Mouse (Mus musculus) heart, embryonic 15.5 days (tissue): ENCODE results near the gene Trpm3. TPM values are rescaled to one million over a fixed set of nuclear protein-coding genes. Genes with fewer than 3 reads are reported as not detected.

Experiments used
- ATAC-seq: fragments of 200-750 bp; cut with Nextera tagmentation; replicated peaks from 2 replicates; pipeline ENCODE4 v1.8.0; 2017; ENCODE audit warnings: low read depth, moderate TSS enrichment; ENCODE audit not compliant: insufficient number of reproducible peaks, insufficient read depth, low FRiP score
- H3K27ac ChIP-seq: fragments of 300-500 bp; sonication (generic); 2 replicates; pipeline ENCODE4 v1.5.1; 2015; ENCODE audit warnings: mild to moderate bottlenecking, inconsistent platforms
- H3K27me3 ChIP-seq: fragments of 300-500 bp; sonication (generic); 2 replicates; pipeline ENCODE4 v1.6.1; 2015; ENCODE audit warnings: inconsistent platforms
- H3K36me3 ChIP-seq: fragments of 300-500 bp; sonication (generic); 2 replicates; pipeline ENCODE4 v1.6.1; 2015; ENCODE audit warnings: mild to moderate bottlenecking, inconsistent platforms
- H3K4me1 ChIP-seq: fragments of 300-500 bp; sonication (generic); replicated peaks from 2 replicates; pipeline ENCODE4 v1.6.1; 2015; ENCODE audit warnings: inconsistent platforms
- H3K4me2 ChIP-seq: fragments of 300-500 bp; sonication (generic); 2 replicates; pipeline ENCODE4 v1.6.1; 2015; ENCODE audit warnings: inconsistent platforms, mild to moderate bottlenecking, moderate library complexity
- H3K4me3 ChIP-seq: fragments of 300-500 bp; sonication (generic); 2 replicates; pipeline ENCODE4 v1.5.1; 2015; ENCODE audit warnings: mild to moderate bottlenecking, inconsistent platforms
- H3K9ac ChIP-seq: fragments of 300-500 bp; sonication (generic); 2 replicates; pipeline ENCODE4 v1.6.1; 2015; ENCODE audit warnings: mild to moderate bottlenecking, inconsistent platforms
- H3K9me3 ChIP-seq: fragments of 300-500 bp; sonication (generic); replicated peaks from 2 replicates; pipeline ENCODE4 v1.6.1; 2016; ENCODE audit warnings: inconsistent platforms
- WGBS: fragments of 180-500 bp; shearing (Covaris S2); methylation state at CpG from one replicate; pipeline ENCODE4 v1.1.7; 2015; ENCODE audit warnings: mixed read lengths; 5-methylcytosine and 5-hydroxymethylcytosine counted together
- polyA plus RNA-seq: library from polyadenylated mRNA; unstranded; fragments of >200 nt; fragmentation: Nextera tagmentation; extraction: Ambion mirVana; gene quantifications from 2 replicates; pipeline ENCODE4 v1.2.1, GENCODE M21; 2015

The Trpm3 gene
- polyA plus RNA-seq, 1 experiment from 2014 or later, result 0.55 TPM

- Histone ChIP-seq H3K4me2 (no peak overlapping the region), H3K36me3 (no peaks in the 10 kb centered on the region), H3K27ac (no peak overlapping the region), H3K9me3 (no peaks in the 10 kb centered on the region), H3K9ac (no peak overlapping the region), H3K27me3 (no peaks in the 10 kb centered on the region), H3K4me3 (no peak overlapping the region), H3K4me1 (no peaks in the 10 kb centered on the region)
- no peak for ATAC-seq
- 62% methylated on average over 14 of the region's 14 CpGs for WGBS
Measured at GRCm38 (mm10) chr19:22656466-22657215, 517.8 kb downstream of the Trpm3 start.

- H3K4me3 ChIP-seq, result no peak overlapping the region
- H3K9me3 ChIP-seq, result no peaks in the 10 kb centered on the region
- H3K27ac ChIP-seq, result no peak overlapping the region
- no peaks in the 10 kb centered on the region for H3K4me1 ChIP-seq
- H3K27me3 ChIP-seq, result no peaks in the 10 kb centered on the region
- 60% methylated on average over 4 of the region's 4 CpGs for WGBS
- ATAC-seq, result no peak
- no peak overlapping the region for H3K9ac ChIP-seq
- H3K36me3 ChIP-seq, result no peaks in the 10 kb centered on the region
- H3K4me2 ChIP-seq, result no peak overlapping the region
Measured at GRCm38 (mm10) chr19:22657251-22657650, 518.4 kb downstream of the Trpm3 start.

- H3K4me3 ChIP-seq, result no peak overlapping the region
- 75% methylated on average over 4 of the region's 4 CpGs for WGBS
- ATAC-seq, result no peak
Measured at GRCm38 (mm10) chr19:22665401-22665800, 526.6 kb downstream of the Trpm3 start.

GRCm38 (mm10) chr19:22670222-22670621 lies 531.4 kb downstream of the Trpm3 start:
- ATAC-seq, result no peak
- Histone ChIP-seq H3K27me3 (no peaks in the 10 kb centered on the region), H3K4me3 (no peak overlapping the region)

More at GRCm38 (mm10) chr19:22665401-22665800, 526.6 kb downstream of the Trpm3 start:
- Histone ChIP-seq H3K9ac (no peak overlapping the region), H3K4me2 (no peak overlapping the region), H3K36me3 (no peaks in the 10 kb centered on the region), H3K9me3 (no peaks in the 10 kb centered on the region), H3K4me1 (no peaks in the 10 kb centered on the region), H3K27ac (no peak overlapping the region), H3K27me3 (no peaks in the 10 kb centered on the region)

GRCm38 (mm10) chr19:22672892-22673291 lies 534.0 kb downstream of the Trpm3 start:
- H3K4me2 ChIP-seq, result no peak overlapping the region
- ATAC-seq, result no peak
- 80% methylated on average over 3 of the region's 3 CpGs for WGBS

More at GRCm38 (mm10) chr19:22670222-22670621, 531.4 kb downstream of the Trpm3 start:
- no peak overlapping the region for H3K4me2 ChIP-seq
- no peak overlapping the region for H3K9ac ChIP-seq
- WGBS, result 78% methylated on average over 8 of the region's 8 CpGs
- no peaks in the 10 kb centered on the region for H3K9me3 ChIP-seq
- H3K36me3 ChIP-seq, result no peaks in the 10 kb centered on the region
- H3K4me1 ChIP-seq, result no peaks in the 10 kb centered on the region
- no peak overlapping the region for H3K27ac ChIP-seq

GRCm38 (mm10) chr19:22676206-22676605 lies 537.4 kb downstream of the Trpm3 start:
- Histone ChIP-seq H3K9ac (no peak overlapping the region), H3K4me2 (no peak overlapping the region), H3K9me3 (no peaks in the 10 kb centered on the region), H3K27ac (no peak overlapping the region), H3K27me3 (no peaks in the 10 kb centered on the region), H3K4me3 (no peak overlapping the region), H3K4me1 (no peaks in the 10 kb centered on the region), H3K36me3 (no peaks in the 10 kb centered on the region)
- WGBS, result 82% methylated on average over 4 of the region's 4 CpGs
- no peak for ATAC-seq

More at GRCm38 (mm10) chr19:22672892-22673291, 534.0 kb downstream of the Trpm3 start:
- Histone ChIP-seq H3K36me3 (no peaks in the 10 kb centered on the region), H3K4me3 (no peak overlapping the region), H3K4me1 (no peaks in the 10 kb centered on the region), H3K27ac (no peak overlapping the region), H3K9ac (no peak overlapping the region), H3K9me3 (no peaks in the 10 kb centered on the region), H3K27me3 (no peaks in the 10 kb centered on the region)

- ATAC-seq, result no peak
- Histone ChIP-seq H3K4me2 (no peak overlapping the region), H3K27me3 (no peaks in the 10 kb centered on the region), H3K9ac (no peak overlapping the region), H3K36me3 (no peaks in the 10 kb centered on the region), H3K9me3 (no peaks in the 10 kb centered on the region), H3K4me3 (no peak overlapping the region), H3K27ac (no peak overlapping the region), H3K4me1 (no peaks in the 10 kb centered on the region)
- WGBS, result 88% methylated on average over 6 of the region's 6 CpGs
Measured at GRCm38 (mm10) chr19:22682238-22682637, 543.4 kb downstream of the Trpm3 start.

GRCm38 (mm10) chr19:22691995-22692394 lies 553.1 kb downstream of the Trpm3 start:
- Histone ChIP-seq H3K4me3 (no peak overlapping the region), H3K27ac (no peak overlapping the region), H3K27me3 (no peaks in the 10 kb centered on the region), H3K9me3 (no peaks in the 10 kb centered on the region), H3K9ac (no peak overlapping the region), H3K4me2 (no peak overlapping the region), H3K36me3 (no peaks in the 10 kb centered on the region), H3K4me1 (no peaks in the 10 kb centered on the region)
- ATAC-seq, result no peak
- 75% methylated on average over 5 of the region's 5 CpGs for WGBS

- Histone ChIP-seq H3K9ac (no peak overlapping the region), H3K4me3 (no peak overlapping the region), H3K4me1 (no peaks in the 10 kb centered on the region), H3K4me2 (no peak overlapping the region), H3K9me3 (no peaks in the 10 kb centered on the region), H3K27me3 (no peaks in the 10 kb centered on the region), H3K27ac (no peak overlapping the region), H3K36me3 (no peaks in the 10 kb centered on the region)
- no peak for ATAC-seq
- 62% methylated on average over 4 of the region's 4 CpGs for WGBS
Measured at GRCm38 (mm10) chr19:22692553-22692952, 553.7 kb downstream of the Trpm3 start.

GRCm38 (mm10) chr19:22692956-22693355 lies 554.1 kb downstream of the Trpm3 start:
- 73% methylated on average over 5 of the region's 5 CpGs for WGBS
- Histone ChIP-seq H3K36me3 (no peaks in the 10 kb centered on the region), H3K4me1 (no peaks in the 10 kb centered on the region), H3K4me3 (no peak overlapping the region), H3K27ac (no peak overlapping the region), H3K27me3 (no peaks in the 10 kb centered on the region), H3K4me2 (no peak overlapping the region), H3K9me3 (no peaks in the 10 kb centered on the region), H3K9ac (no peak overlapping the region)
- no peak for ATAC-seq

GRCm38 (mm10) chr19:22695423-22695822 lies 556.6 kb downstream of the Trpm3 start:
- WGBS, result 30% methylated on average over 2 of the region's 2 CpGs
- no peak overlapping the region for H3K4me3 ChIP-seq
- no peak overlapping the region for H3K4me2 ChIP-seq
- ATAC-seq, result no peak
- H3K27me3 ChIP-seq, result peaks cover 5% of the 10 kb centered on the region; the same call in 1 of the 2 replicates
- no peaks in the 10 kb centered on the region for H3K9me3 ChIP-seq
- no peak overlapping the region for H3K9ac ChIP-seq
- no peaks in the 10 kb centered on the region for H3K4me1 ChIP-seq
- H3K27ac ChIP-seq, result no peak overlapping the region
- no peaks in the 10 kb centered on the region for H3K36me3 ChIP-seq

GRCm38 (mm10) chr19:22698737-22699136 lies 559.9 kb downstream of the Trpm3 start:
- H3K36me3 ChIP-seq, result no peaks in the 10 kb centered on the region
- no peak overlapping the region for H3K9ac ChIP-seq
- H3K4me3 ChIP-seq, result no peak overlapping the region
- no peak overlapping the region for H3K4me2 ChIP-seq
- H3K4me1 ChIP-seq, result no peaks in the 10 kb centered on the region
- no peak for ATAC-seq
- peaks cover 7% of the 10 kb centered on the region; the same call in 1 of the 2 replicates for H3K27me3 ChIP-seq
- no peak overlapping the region for H3K27ac ChIP-seq
- no peaks in the 10 kb centered on the region for H3K9me3 ChIP-seq
- 76% methylated on average over 4 of the region's 4 CpGs for WGBS
